In the genomic region with DNA sequence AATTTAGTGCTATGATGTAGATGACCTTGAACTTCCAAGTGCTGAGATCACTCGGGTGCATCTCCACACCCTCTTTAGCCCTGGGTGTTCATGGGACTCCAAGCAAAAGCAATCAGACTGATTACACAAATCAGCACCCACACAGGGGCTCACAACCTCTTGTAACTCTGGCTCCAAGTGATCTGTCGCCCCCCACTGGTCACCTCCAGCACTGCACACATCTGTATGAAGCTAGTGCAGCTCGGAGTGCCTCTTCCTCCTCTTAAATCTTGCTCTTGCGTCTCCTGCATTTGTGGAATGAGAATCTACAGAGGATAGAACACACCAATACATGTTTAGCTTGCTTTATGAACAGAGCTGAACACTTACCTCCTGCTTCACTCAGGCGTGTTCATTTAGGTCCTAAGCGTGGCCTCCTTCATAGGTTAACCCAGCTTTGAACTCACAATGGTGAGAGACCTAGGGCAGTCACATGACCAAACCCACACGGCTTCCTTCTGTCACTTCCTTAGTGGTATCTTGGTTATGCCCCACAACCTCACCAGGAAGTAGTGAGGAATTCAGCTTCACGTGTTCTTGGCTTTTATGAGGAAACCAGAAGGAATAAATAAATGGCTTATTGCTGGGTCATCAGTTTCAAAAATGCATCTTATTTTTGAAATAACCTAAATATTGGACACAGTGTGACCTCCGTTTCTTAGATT, we compare ENCODE assay signal across 14 mouse cellular contexts. TPM values are rescaled to one million over a fixed set of nuclear protein-coding genes. Genes with fewer than 3 reads are reported as not detected.
DNase-seq lines count a peak whose midpoint lies in the region; ATAC-seq and TF ChIP-seq lines count a peak whose summit lies in the region.
"Had no signal": no experiment of that assay in that cellular context is flagged by ENCODE, and none has a peak within 500 bp of the region (broad histone marks: within the 10 kb centered on the region; RNA-seq: fewer than 3 reads in every experiment).

No protein-coding gene starts in this region.

- H3K9ac ChIP-seq in heart, embryonic 12.5 days = no peak overlapping the region
- H3K9ac ChIP-seq: heart, embryonic 13.5 days had no signal

- TF ChIP-seq POLR2A in spleen, adult 2 months (IDR thresholded peaks at IDR 0.05; ENCODE audit: low read depth, low read length) = no peak

- peak; percentile 10; the same call in 1 of the 2 replicates for TF ChIP-seq CTCF in spleen, adult 2 months (IDR thresholded peaks at IDR 0.05; ENCODE audit: extremely low read depth, insufficient read depth, insufficient read length, insufficient replicate concordance)

- WGBS in heart, embryonic 12.5 days = 83% methylated on average over 9 of the region's 9 CpGs
- 55% methylated on average over 9 of the region's 9 CpGs for WGBS in spleen, adult 2 months

- peaks cover 14% of the 10 kb centered on the region for H3K9me3 ChIP-seq in heart, embryonic 12.5 days (replicated peaks)

- no peak for ATAC-seq in heart, embryonic 12.5 days (ENCODE audit: insufficient number of reproducible peaks, low FRiP score)
- ATAC-seq in hematopoietic stem cell, adult 5-6 weeks (replicated peaks in 1 of 2; ENCODE audit: insufficient read depth in 1 of 2, low FRiP score in 2 of 2, low TSS enrichment in 1 of 2, low read depth in 1 of 2, poor library complexity in 2 of 2, severe bottlenecking in 2 of 2) = peak; percentile 18 to 65; a peak in 3 of 4 replicates

- no peak overlapping the region for H3K4me2 ChIP-seq in heart, embryonic 12.5 days
- H3K4me2 ChIP-seq: heart, embryonic 13.5 days had no signal

- H3K36me3 ChIP-seq in heart, embryonic 12.5 days = no peaks in the 10 kb centered on the region
- H3K36me3 ChIP-seq in spleen, adult 2 months (ENCODE audit: control insufficient read depth, insufficient read depth, low read length) = no peaks in the 10 kb centered on the region
- H3K36me3 ChIP-seq: G1E; heart, embryonic 13.5 days had no signal

- H3K27me3 ChIP-seq in heart, embryonic 12.5 days (replicated peaks) = no peaks in the 10 kb centered on the region
- no peaks in the 10 kb centered on the region for H3K27me3 ChIP-seq in spleen, adult 2 months (ENCODE audit: control insufficient read depth, insufficient read depth, low read length)
- H3K27me3 ChIP-seq: heart, embryonic 13.5 days had no signal

- no peak overlapping the region for H3K27ac ChIP-seq in heart, embryonic 12.5 days (ENCODE audit: poor library complexity, severe bottlenecking)
- no peak overlapping the region for H3K27ac ChIP-seq in spleen, adult 2 months (ENCODE audit: insufficient read depth, low read length)
- H3K27ac ChIP-seq: heart, embryonic 13.5 days had no signal

- DNase-seq in heart, postnatal 4 days = peak; percentile 15
- no peak for DNase-seq in spleen, adult 2 months (ENCODE audit: low read depth in 1 of 2, low spot score in 2 of 2)
- no peak for DNase-seq in spleen, adult 18-20 months
- DNase-seq in thymus, postnatal 25 days = peak; percentile 48
- no peak for DNase-seq in Muller cell, postnatal 12 days (ENCODE audit: inconsistent ontology term)
- no peak for DNase-seq in adrenal gland, postnatal 25 days
- DNase-seq: kidney, postnatal 14 days had no signal

- H3K4me3 ChIP-seq in heart, embryonic 12.5 days = no peak overlapping the region
- no peak overlapping the region for H3K4me3 ChIP-seq in spleen, adult 2 months (ENCODE audit: extremely low read depth, insufficient read depth, insufficient read length)
- H3K4me3 ChIP-seq: heart, embryonic 13.5 days had no signal

- H3K4me1 ChIP-seq in heart, embryonic 12.5 days (replicated peaks) = no peaks in the 10 kb centered on the region
- 0 out of 2 replicates have a peak, but pooled peaks cover 4% of the 10 kb centered on the region for H3K4me1 ChIP-seq in spleen, adult 2 months (ENCODE audit: control insufficient read depth, insufficient read depth, insufficient read length)

RNA-seq across cellular contexts. Expression of gene Adgrf1, which starts 2.9 kb away (rescaled TPM):
- total RNA-seq in heart, postnatal 4 days (2021) = not detected
- not detected in 2 replicates for polyA plus RNA-seq in heart, embryonic 12.5 days (2016; fragmentation: Nextera tagmentation; extraction: Ambion mirVana)
- not detected in 2 replicates for polyA plus RNA-seq in spleen, adult 2 months (2012; rRNA removed)
- not detected in 2 replicates for total RNA-seq in hematopoietic stem cell, adult 5-6 weeks (2017)
- not detected in 2 replicates for total RNA-seq in adrenal gland, postnatal 25 days (2021)
- total RNA-seq: left cerebral cortex, postnatal 36 days had no signal
- polyA plus RNA-seq: embryonic facial prominence, embryonic 11.5 days; G1E; stomach, embryonic 14.5 days had no signal

Comparison
In these comparisons a context has a peak if more than half of its experiments do, and no peak if none do; other contexts are left out.
1. DNase-seq: peak in heart, postnatal 4 days (single experiment) and thymus, postnatal 25 days (single experiment); none in spleen, adult 2 months (0 of 2), spleen, adult 18-20 months (0 of 2), Muller cell, postnatal 12 days (single experiment) and adrenal gland, postnatal 25 days (single experiment).